Mouse (Mus musculus) liver, embryonic 12.5 days (tissue): ENCODE data around the gene Gsc. TPM values are rescaled to one million over a fixed set of nuclear protein-coding genes. Genes with fewer than 3 reads are reported as not detected.
A peak's percentile ranks its signal among the peaks of the same experiment; 100 is the strongest.

Experiments
- ATAC-seq: fragments of 200-750 bp; cut with Nextera tagmentation; 2 replicates; pipeline ENCODE4 v1.8.0; 2017; ENCODE audit warnings: moderate number of reproducible peaks, mild to moderate bottlenecking, moderate library complexity
- H3K27ac ChIP-seq: fragments of 300-500 bp; sonication (generic); 2 replicates; pipeline ENCODE4 v1.5.1; 2016; ENCODE audit warnings: mild to moderate bottlenecking
- H3K27me3 ChIP-seq: fragments of 300-500 bp; sonication (generic); replicated peaks from 2 replicates; pipeline ENCODE4 v1.6.1; 2016; ENCODE audit warnings: mild to moderate bottlenecking, moderate library complexity
- H3K36me3 ChIP-seq: fragments of 300-500 bp; sonication (generic); 2 replicates; pipeline ENCODE4 v1.6.1; 2016; ENCODE audit warnings: mild to moderate bottlenecking, moderate library complexity
- H3K4me1 ChIP-seq: fragments of 300-500 bp; sonication (generic); 2 replicates; pipeline ENCODE4 v1.6.1; 2016
- H3K4me2 ChIP-seq: fragments of 300-500 bp; sonication (generic); 2 replicates; pipeline ENCODE4 v1.6.1; 2016; ENCODE audit warnings: mild to moderate bottlenecking, moderate library complexity
- H3K4me3 ChIP-seq: fragments of 300-500 bp; sonication (generic); 2 replicates; pipeline ENCODE4 v1.5.1; 2016; ENCODE audit warnings: mild to moderate bottlenecking, moderate library complexity
- H3K9ac ChIP-seq: fragments of 300-500 bp; sonication (generic); 2 replicates; pipeline ENCODE4 v1.6.1; 2016; ENCODE audit warnings: mild to moderate bottlenecking, moderate library complexity
- H3K9me3 ChIP-seq: fragments of 300-500 bp; sonication (generic); replicated peaks from 2 replicates; pipeline ENCODE4 v1.6.1; 2016; ENCODE audit warnings: mild to moderate bottlenecking, moderate library complexity
- WGBS: fragments of 180-500 bp; shearing (Covaris S2); methylation state at CpG from one replicate; pipeline ENCODE4 v1.1.7; 2016; ENCODE audit not compliant: insufficient replicate concordance; 5-methylcytosine and 5-hydroxymethylcytosine counted together
- polyA plus RNA-seq: library from polyadenylated mRNA; unstranded; fragments of >200 nt; fragmentation: Nextera tagmentation; extraction: Ambion mirVana; gene quantifications from 2 replicates; pipeline ENCODE4 v1.2.1, GENCODE M21; 2016

Gene Gsc
- polyA plus RNA-seq: 0.13 TPM in 1 of 2 replicates, not detected in the other

DNA sequence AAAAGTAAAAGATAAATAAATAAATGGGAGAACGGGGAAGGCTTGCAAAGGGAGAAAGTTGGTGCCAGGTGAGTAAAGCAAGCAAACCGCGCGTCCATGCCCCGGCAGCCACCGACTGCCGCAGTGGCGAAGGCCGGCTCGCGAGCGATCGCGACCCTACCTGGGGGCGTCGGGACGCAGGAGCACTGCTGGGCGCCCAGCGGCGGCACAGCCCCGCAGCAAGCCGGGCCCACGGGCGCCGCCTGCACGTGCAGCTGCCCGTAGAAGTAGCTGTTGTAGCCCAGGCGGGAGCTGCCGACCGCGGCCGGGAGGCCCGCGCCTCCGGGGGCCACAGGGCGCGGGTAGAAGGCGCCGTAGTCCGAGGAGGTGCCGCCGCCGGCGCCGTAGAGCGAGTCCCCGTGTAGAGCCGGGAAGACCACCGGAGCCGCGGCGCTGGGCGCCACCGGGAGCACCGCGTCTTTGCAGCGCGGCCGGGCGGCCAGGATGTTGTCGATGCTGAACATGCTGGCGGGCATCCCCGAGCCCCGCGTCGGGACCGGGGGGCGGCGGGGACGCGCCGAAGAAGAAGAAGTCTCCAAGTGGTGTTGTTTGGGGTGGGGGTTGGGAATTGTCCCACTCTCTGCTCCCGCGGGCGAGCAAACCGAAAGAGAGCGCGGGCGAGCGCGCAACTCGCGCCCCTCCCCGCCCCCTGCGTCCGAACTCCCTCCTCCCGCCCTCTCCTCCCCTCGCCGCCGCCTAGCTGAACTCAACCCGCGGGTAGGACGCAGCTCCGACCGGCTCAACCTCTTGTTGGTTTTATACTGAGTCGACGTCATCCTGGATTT lies at the start of gene Gsc:
Gene Gsc (minus strand): TSS at position 730 of the 824 bp plus-strand sequence.
- Histone ChIP-seq H3K4me1 (0 out of 2 replicates have a peak, but pooled peaks cover 7% of the 10 kb centered on the region), H3K4me3 (peak within 1 kb of the TSS; percentile 52), H3K4me2 (peak within 1 kb of the TSS; percentile 64), H3K9ac (no peak within 1 kb of the TSS), H3K9me3 (no peaks in the 10 kb centered on the region), H3K27me3 (peaks cover 97% of the 10 kb centered on the region), H3K36me3 (no peaks in the 10 kb centered on the region), H3K27ac (no peak within 1 kb of the TSS)
- ATAC-seq: no peak
- 2% methylated on average over 93 of the region's 97 CpGs for WGBS

DNA sequence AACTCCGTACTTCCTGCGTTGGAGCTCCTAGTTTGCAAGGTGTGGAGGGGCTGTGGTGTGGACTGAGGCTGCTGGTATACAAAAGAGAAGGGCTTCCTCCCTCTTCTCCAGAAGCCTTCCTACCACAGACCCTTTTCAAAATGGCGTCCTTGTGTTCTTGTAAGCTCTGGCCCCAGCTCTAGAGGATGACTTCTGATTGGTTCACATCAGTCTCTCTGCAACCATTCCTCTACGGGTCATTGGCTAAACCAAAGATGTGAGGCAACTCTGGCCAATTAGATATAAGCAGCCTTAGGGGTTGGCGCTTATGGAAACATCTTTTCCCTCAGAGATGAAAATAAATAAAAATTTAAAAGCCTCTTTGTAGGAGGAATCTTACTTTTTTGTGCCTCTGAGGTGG lies 46.6 kb upstream of the Gsc start:
- Histone ChIP-seq H3K27ac (no peak overlapping the region), H3K9me3 (peaks cover 5% of the 10 kb centered on the region; the same call in 1 of the 2 replicates), H3K27me3 (no peaks in the 10 kb centered on the region), H3K4me1 (no peaks in the 10 kb centered on the region), H3K9ac (no peak overlapping the region), H3K4me3 (no peak overlapping the region), H3K36me3 (no peaks in the 10 kb centered on the region), H3K4me2 (no peak overlapping the region)
- no peak for ATAC-seq
- 77% methylated on average over 5 of the region's 5 CpGs for WGBS

DNA sequence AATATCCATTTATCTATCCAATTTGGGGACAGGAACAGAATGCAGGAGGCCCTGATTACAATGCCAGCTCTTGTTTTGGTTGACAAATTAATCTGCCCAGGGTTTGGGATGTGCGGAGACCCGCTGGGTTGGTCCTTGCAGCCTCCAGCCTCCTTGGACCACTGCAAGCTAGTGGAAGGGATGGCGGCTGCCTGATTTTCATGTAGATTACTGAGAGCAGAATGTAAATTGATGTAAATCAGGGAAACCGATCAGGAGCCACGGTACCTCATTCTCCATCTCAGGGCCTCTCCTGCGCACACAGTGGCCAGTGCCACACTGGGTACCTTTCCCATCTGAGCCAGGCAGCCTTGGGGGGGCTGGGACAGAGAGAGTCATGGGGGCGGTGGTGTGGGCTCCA lies 34.8 kb upstream of the Gsc start:
- ATAC-seq: no peak
- Histone ChIP-seq H3K27ac (no peak overlapping the region), H3K4me2 (no peak overlapping the region), H3K27me3 (peaks cover 7% of the 10 kb centered on the region; the same call in 1 of the 2 replicates), H3K9me3 (no peaks in the 10 kb centered on the region), H3K36me3 (no peaks in the 10 kb centered on the region), H3K9ac (no peak overlapping the region), H3K4me3 (no peak overlapping the region), H3K4me1 (no peaks in the 10 kb centered on the region)
- 52% methylated on average over 7 of the region's 7 CpGs for WGBS

GRCm38 (mm10) chr12:104492009-104492408 lies 18.9 kb upstream of the Gsc start:
- no peak for ATAC-seq
- Histone ChIP-seq H3K4me1 (no peaks in the 10 kb centered on the region), H3K4me2 (no peak overlapping the region), H3K27me3 (0 out of 2 replicates have a peak, but pooled peaks cover 7% of the 10 kb centered on the region), H3K4me3 (no peak overlapping the region), H3K36me3 (no peaks in the 10 kb centered on the region), H3K27ac (no peak overlapping the region), H3K9ac (no peak overlapping the region), H3K9me3 (no peaks in the 10 kb centered on the region)
- 26% methylated on average over 6 of the region's 6 CpGs for WGBS

DNA sequence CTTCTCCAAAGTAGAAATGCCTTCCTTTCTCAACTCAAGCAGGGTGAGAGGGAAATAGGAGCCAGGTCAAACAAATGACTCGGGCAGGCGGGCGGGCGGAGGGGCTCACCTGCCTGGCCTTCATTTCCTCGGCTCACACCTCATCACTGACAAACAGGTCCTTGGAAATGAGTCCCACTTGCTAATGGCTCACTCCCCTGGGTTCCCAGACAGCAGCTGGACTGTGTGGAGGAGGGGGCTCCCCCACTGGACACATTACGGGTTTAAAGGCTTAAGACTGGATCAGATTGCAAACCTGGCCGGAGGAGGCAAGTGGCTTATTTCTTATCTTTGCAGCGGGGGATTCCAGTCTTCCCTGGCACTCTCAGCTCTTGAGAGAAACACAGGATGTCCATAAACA lies 13.1 kb upstream of the Gsc start:
- Histone ChIP-seq H3K9me3 (no peaks in the 10 kb centered on the region), H3K4me3 (no peak overlapping the region), H3K27ac (no peak overlapping the region), H3K4me2 (no peak overlapping the region), H3K9ac (no peak overlapping the region), H3K27me3 (peaks cover 48% of the 10 kb centered on the region), H3K4me1 (no peaks in the 10 kb centered on the region), H3K36me3 (no peaks in the 10 kb centered on the region)
- ATAC-seq: no peak
- WGBS: 21% methylated on average over 8 of the region's 8 CpGs

DNA sequence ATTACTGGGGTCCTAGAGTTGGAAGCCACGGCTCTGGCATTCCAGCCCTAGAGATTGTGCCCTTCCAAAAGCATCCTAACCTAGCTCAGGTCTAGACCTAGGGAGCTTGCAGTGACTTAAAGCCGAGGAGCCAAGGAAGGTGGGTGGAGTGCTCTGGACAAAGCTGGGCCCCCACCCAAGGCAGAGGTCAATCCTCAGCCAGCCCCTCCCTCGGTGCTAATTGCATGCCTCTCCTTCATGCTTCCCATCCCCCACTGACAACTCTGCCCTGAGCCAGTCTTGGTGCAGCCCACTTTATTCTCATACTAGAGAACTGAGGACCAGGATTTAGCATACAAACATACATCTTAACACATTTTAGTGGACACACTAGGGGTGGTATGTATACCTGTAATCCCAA lies 12.0 kb upstream of the Gsc start:
- no peaks in the 10 kb centered on the region for H3K36me3 ChIP-seq
- no peaks in the 10 kb centered on the region for H3K9me3 ChIP-seq
- ATAC-seq: no peak
- H3K4me2 ChIP-seq: no peak overlapping the region
- H3K27me3 ChIP-seq: peaks cover 57% of the 10 kb centered on the region
- no peak overlapping the region for H3K27ac ChIP-seq
- no peak overlapping the region for H3K9ac ChIP-seq
- no peaks in the 10 kb centered on the region for H3K4me1 ChIP-seq
- WGBS: 24% methylated on average over 3 of the region's 3 CpGs
- no peak overlapping the region for H3K4me3 ChIP-seq

GRCm38 (mm10) chr12:104481007-104481406 lies 7.9 kb upstream of the Gsc start:
- no peak overlapping the region for H3K27ac ChIP-seq
- WGBS: 64% methylated on average over 10 of the region's 10 CpGs
- ATAC-seq: no peak
- no peaks in the 10 kb centered on the region for H3K36me3 ChIP-seq
- H3K4me3 ChIP-seq: no peak overlapping the region
- no peak overlapping the region for H3K9ac ChIP-seq
- H3K27me3 ChIP-seq: peaks cover 79% of the 10 kb centered on the region
- no peak overlapping the region for H3K4me2 ChIP-seq
- H3K9me3 ChIP-seq: no peaks in the 10 kb centered on the region
- H3K4me1 ChIP-seq: no peaks in the 10 kb centered on the region

- Histone ChIP-seq H3K36me3 (no peaks in the 10 kb centered on the region), H3K27me3 (peaks cover 85% of the 10 kb centered on the region), H3K4me2 (no peak overlapping the region), H3K9ac (no peak overlapping the region), H3K9me3 (no peaks in the 10 kb centered on the region), H3K27ac (no peak overlapping the region), H3K4me1 (no peaks in the 10 kb centered on the region), H3K4me3 (no peak overlapping the region)
- ATAC-seq: no peak
- 4% methylated on average over 4 of the region's 4 CpGs for whole genome bisulfite sequencing
These were observed 5.1 kb upstream of the Gsc start for GRCm38 (mm10) chr12:104478193-104478592.

GRCm38 (mm10) chr12:104477501-104477900 lies 4.4 kb upstream of the Gsc start:
- no peak overlapping the region for H3K4me3 ChIP-seq
- H3K36me3 ChIP-seq: no peaks in the 10 kb centered on the region
- 0 out of 2 replicates have a peak, but pooled peaks cover 6% of the 10 kb centered on the region for H3K4me1 ChIP-seq
- peaks cover 88% of the 10 kb centered on the region for H3K27me3 ChIP-seq
- WGBS: 7% methylated on average over 7 of the region's 7 CpGs
- H3K9ac ChIP-seq: no peak overlapping the region
- H3K27ac ChIP-seq: no peak overlapping the region
- H3K9me3 ChIP-seq: no peaks in the 10 kb centered on the region
- no peak overlapping the region for H3K4me2 ChIP-seq
- no peak for ATAC-seq

- Histone ChIP-seq H3K9ac (no peak overlapping the region), H3K4me2 (no peak overlapping the region), H3K27me3 (peaks cover 88% of the 10 kb centered on the region), H3K36me3 (no peaks in the 10 kb centered on the region), H3K4me1 (0 out of 2 replicates have a peak, but pooled peaks cover 7% of the 10 kb centered on the region), H3K27ac (no peak overlapping the region), H3K9me3 (no peaks in the 10 kb centered on the region), H3K4me3 (no peak overlapping the region)
- 3% methylated on average over 12 of the region's 12 CpGs for WGBS
- no peak for ATAC-seq
These were observed 3.9 kb upstream of the Gsc start for GRCm38 (mm10) chr12:104477066-104477465.

GRCm38 (mm10) chr12:104475946-104476345 lies 2.8 kb upstream of the Gsc start:
- no peak for ATAC-seq
- peaks cover 94% of the 10 kb centered on the region for H3K27me3 ChIP-seq
- 0 out of 2 replicates have a peak, but pooled peaks cover 7% of the 10 kb centered on the region for H3K4me1 ChIP-seq
- no peaks in the 10 kb centered on the region for H3K9me3 ChIP-seq
- H3K4me3 ChIP-seq: no peak overlapping the region
- no peaks in the 10 kb centered on the region for H3K36me3 ChIP-seq
- no peak overlapping the region for H3K9ac ChIP-seq
- WGBS: under 1% methylated on average over 21 of the region's 21 CpGs
- H3K4me2 ChIP-seq: no peak overlapping the region
- H3K27ac ChIP-seq: no peak overlapping the region

GRCm38 (mm10) chr12:104474881-104475740 lies 2.0 kb upstream of the Gsc start:
- H3K27me3 ChIP-seq: peaks cover 96% of the 10 kb centered on the region
- no peaks in the 10 kb centered on the region for H3K9me3 ChIP-seq
- H3K4me1 ChIP-seq: 0 out of 2 replicates have a peak, but pooled peaks cover 7% of the 10 kb centered on the region
- 4% methylated on average over 22 of the region's 22 CpGs for WGBS
- no peak overlapping the region for H3K4me3 ChIP-seq
- H3K36me3 ChIP-seq: no peaks in the 10 kb centered on the region
- ATAC-seq: no peak
- H3K9ac ChIP-seq: no peak overlapping the region
- no peak overlapping the region for H3K4me2 ChIP-seq
- H3K27ac ChIP-seq: no peak overlapping the region
